Mouse (Mus musculus): ENCODE results near the gene Gm15013.

- TF ChIP-seq CTCF (IDR thresholded peaks at IDR 0.05; ENCODE audit: low read depth) (no peak), EP300 (IDR thresholded peaks at IDR 0.05; ENCODE audit: low read depth) (no peak)
Measured at GRCm38 (mm10) chrX:139714381-139714780, at the start of gene Gm15013.
